Mouse (Mus musculus) heart, postnatal 0 days (tissue): ENCODE measurements around the gene Ago3.

Experiments used
- CTCF ChIP-seq: IDR thresholded peaks from 2 replicates; pipeline ENCODE4 v1.5.1; 2016; ENCODE audit warnings: antibody characterized with exemption, control low read depth, low read depth
- EP300 ChIP-seq: IDR thresholded peaks from 2 replicates; pipeline ENCODE4 v1.6.1; 2016; ENCODE audit warnings: antibody characterized with exemption, low read depth

DNA sequence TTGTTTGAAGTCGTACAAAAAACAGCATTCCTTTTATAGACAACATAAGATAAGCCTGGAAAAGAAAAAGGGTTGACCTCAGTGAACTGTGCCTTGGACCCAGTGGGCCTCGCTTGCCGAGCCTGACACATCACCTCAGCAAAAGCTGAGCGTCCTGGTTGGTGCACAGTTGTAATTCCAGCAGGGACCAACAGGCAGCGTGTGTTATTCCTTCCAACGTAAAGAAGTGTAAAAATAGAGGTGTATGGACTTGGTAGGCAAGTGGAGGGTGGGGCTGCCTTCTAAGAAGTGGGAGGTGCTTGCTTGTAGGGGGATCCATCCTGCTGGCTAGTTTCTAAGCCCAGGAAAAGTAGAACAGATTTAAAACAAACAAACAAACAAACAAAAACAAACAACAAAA lies 103.3 kb downstream of the Ago3 start:
- TF ChIP-seq CTCF (no peak), EP300 (no peak)
